Mouse (Mus musculus) layer of hippocampus, postnatal 36 days (tissue): ENCODE measurements around the gene Gm49369. TPM values are rescaled to one million over a fixed set of nuclear protein-coding genes. Genes with fewer than 3 reads are reported as not detected.
"Not testable (repeated sequence)": the region's sequence is repeated elsewhere in the genome, so short reads cannot be mapped to it uniquely, and the experiment has no call there.

Source experiments
- DNase-seq, 2 experiments: peaks; one replicate each; pipeline ENCODE4 v3.0.0; 2022
- total RNA-seq, 2 experiments: library from RNA; stranded (reverse); gene quantifications; 2 replicates each; pipeline ENCODE4 v1.2.3; 2021

The Gm49369 gene
- total RNA-seq, 2 experiments from 2014 or later: not detected

- DNase-seq: no peak
These were observed 58.9 kb downstream of the Gm49369 start for GRCm38 (mm10) chr7:142323396-142324117.

- no peak for DNase-seq
These were observed 59.8 kb downstream of the Gm49369 start for GRCm38 (mm10) chr7:142322641-142323040.

- not testable (repeated sequence) for DNase-seq
These were observed 60.7 kb downstream of the Gm49369 start for GRCm38 (mm10) chr7:142321637-142322306.

Other genes starting within 250 kb of the Gm49369 start
- not detected for gene Gm39115, start 246.6 kb downstream of the Gm49369 start, total RNA-seq
- gene Gm45337, start 238.1 kb downstream of the Gm49369 start, total RNA-seq: not detected
- not detected for gene Gm29735, start 225.6 kb downstream of the Gm49369 start, total RNA-seq
- not detected for gene Gm4553, start 216.9 kb downstream of the Gm49369 start, total RNA-seq
- gene Krtap5-2, start 206.7 kb downstream of the Gm49369 start, total RNA-seq: not detected
- not detected for gene Gm10153, start 192.3 kb downstream of the Gm49369 start, total RNA-seq
- gene Krtap5-3, start 181.3 kb downstream of the Gm49369 start, total RNA-seq: not detected
- gene Gm7579, start 170.8 kb downstream of the Gm49369 start, total RNA-seq: not detected
- gene Krtap5-5, start 152.7 kb downstream of the Gm49369 start, total RNA-seq: not detected
- not detected for gene Gm40460, start 141.6 kb downstream of the Gm49369 start, total RNA-seq
- gene Gm2431, start 124.3 kb downstream of the Gm49369 start, total RNA-seq: not detected
- not detected for gene Gm4559, start 108.3 kb downstream of the Gm49369 start, total RNA-seq
- not detected for gene Krtap5-1, start 85.5 kb downstream of the Gm49369 start, total RNA-seq
- not detected for gene Krtap5-4, start 79.1 kb downstream of the Gm49369 start, total RNA-seq
- 10 to 100 TPM; 34.2 to 35.7 TPM for gene Ifitm10, start 8.9 kb downstream of the Gm49369 start, total RNA-seq
- 100 to 1,000 TPM; 289 to 292 TPM for gene Ctsd, start 5.4 kb upstream of the Gm49369 start, total RNA-seq
- not detected for gene Syt8, start 52.2 kb upstream of the Gm49369 start, total RNA-seq
- gene Tnni2, start 59.1 kb upstream of the Gm49369 start, total RNA-seq: not detected
- 1 to 10 TPM; 1.2 to 3.4 TPM for gene Lsp1, start 78.1 kb upstream of the Gm49369 start, total RNA-seq
- not detected for gene Tnnt3, start 116.2 kb upstream of the Gm49369 start, total RNA-seq
- gene Mrpl23, start 150.0 kb upstream of the Gm49369 start, total RNA-seq: 10 to 100 TPM in 1 of 2 experiments, 1 to 10 TPM in 1; 4.8 to 13.8 TPM